Mouse (Mus musculus) cerebral cortex, adult 2 months (tissue): ENCODE data around the gene Tcap.

Experiments used
- WGBS: fragments of 180-500 bp; shearing (Covaris S2); methylation state at CpG from one replicate; pipeline ENCODE4 v1.1.7; 2018; 5-methylcytosine and 5-hydroxymethylcytosine counted together

Tcap gene

DNA sequence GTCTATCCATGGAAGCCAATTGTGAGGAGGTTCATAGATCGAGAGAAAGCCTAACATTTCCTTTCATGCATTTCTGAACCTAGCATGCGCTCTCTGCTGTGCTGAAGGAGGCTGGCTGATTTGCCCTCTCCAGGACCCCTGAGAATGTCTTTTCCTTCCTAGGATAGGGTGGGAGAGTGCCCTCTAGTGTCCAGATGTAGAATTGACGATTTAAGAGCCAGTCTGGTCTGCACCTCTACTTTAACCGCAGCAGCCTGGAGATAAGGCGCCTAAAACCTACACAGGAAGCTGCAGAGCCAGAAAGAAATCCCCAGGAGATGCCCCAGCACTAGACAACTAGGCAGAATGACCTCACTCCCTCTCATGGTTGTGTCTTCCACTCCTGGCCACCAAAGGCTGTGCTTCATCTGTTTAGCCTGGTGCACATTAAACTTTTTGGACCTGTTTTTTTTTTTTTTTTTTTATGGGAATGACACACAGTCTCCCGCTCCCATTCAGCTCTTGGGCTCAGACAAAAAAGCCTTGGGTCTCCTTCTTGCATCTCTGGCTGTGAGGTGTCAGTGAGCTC is 27.8 kb upstream of the Tcap start:
- 14% methylated on average over 6 of the region's 6 CpGs for WGBS

DNA sequence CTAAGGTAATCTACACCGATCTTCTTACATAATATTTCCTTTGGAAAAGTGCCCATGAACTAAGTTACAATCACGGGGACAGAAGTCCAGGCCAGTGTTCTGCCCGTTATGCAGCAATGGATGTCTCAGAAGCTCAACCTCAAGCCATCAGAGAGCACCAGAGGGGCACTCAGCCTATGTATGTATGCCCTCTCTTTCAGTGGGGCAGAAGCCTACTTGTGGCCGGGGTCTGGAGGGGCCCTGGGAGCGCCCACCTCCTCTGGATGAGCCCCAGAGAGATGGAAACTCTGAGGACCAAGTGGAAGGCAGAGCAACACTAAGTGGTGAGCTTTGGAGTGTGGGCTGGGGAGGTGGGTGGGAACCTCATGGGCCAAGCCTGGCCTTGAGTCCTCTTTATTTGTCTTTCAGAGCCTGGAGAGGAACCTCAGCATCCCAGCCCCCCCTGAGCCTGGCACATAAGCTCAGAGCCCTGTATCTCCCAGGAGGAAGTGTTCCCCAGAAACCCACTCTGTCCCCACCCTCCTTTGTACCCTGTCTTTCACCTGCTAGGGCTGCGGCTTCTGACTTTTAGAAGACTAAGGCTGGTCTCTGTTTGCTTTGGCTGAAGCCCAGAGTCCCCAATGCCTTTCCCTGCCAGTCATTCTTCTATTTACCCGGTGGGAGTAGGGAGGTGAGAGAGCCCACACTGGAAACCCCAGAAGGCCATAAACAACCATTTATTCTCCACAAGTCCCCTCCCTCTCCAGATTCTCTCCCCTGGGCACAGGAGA is 26.8 kb upstream of the Tcap start:
- 67% methylated on average over 7 of the region's 7 CpGs for WGBS

DNA sequence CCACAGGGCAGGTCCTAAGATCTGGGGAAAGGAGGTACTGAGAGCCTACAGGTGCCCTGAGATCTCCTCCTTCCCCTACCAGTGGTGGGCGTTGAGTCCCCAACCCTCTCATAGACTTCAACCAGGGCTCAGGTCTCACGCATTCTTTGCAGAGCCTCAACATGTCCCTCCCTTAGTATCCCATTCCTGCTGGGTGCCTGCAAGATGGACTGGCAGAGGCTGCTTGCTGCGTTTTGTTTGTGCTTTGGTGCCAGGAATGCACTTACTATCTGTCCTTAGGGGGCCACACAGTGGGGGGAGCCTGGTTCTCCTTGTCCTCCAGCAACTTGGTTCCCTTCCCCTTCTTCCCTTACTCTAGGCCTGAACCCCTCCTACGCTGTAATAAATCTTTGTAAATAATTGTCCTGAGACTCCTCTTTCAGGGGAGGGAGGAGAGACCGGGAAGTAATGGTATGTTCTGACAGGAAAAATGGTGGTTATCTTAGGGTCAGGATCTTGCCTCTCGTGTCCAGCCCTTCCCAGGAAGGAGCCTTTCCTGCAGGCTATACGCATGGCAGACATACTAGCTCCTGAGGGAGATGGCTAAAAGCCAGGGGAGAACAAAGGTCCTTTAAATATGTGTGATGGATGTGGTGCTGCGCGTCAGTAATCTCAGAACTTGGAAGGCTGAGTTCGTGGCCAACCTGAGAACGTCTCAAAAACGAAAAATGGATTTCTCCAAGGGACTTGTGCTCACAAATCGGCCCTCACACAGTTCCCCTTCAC is 26.0 kb upstream of the Tcap start:
- WGBS = 17% methylated on average over 13 of the region's 13 CpGs

DNA sequence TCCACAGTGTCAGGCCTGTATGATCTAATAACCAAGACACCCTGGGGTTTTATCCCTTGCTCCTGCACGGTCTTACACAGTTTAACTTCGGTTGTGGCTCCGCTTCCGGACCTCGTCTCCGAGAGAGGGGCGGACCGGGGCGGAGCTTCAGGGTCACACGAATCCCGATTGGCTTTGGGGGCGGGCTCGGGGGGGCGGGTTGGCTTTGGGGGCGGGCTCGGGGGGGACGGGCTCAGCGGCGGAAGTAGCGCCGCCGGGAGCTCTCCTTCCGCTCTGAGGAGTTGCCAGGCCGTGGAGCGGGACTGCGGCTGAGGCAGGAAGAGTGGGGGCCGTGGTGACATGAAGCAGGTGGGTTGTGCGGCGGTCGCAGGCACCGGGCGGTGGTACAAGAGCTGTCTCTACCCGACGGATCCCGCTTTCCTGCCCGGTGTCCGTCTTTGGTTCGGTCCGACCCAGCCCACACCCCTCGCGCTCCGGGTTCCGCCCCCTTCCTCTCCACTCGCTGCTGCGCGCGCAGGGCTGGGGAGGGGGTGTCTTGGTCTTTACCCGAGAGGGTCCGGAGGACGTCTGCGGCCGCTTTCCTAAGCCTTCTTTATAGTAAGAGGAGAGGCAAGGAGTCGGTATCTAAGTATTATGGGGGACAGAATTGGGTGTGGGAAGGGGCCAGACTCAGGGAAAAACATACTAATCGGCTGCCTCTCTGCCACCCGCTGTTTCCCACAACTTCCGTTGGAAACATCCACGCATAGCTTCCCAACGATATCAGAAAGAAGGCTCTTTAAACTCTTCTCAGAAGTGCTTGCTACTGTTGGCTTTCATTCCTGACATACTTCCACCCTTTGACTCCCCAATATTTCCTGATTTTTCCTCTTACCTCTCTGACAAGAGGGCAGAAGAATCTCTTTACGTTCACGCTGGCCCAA is 25.2 kb upstream of the Tcap start, which contains the start of gene Stard3:
Gene Stard3, plus strand, starts transcription at position 208 of the 923 bp plus-strand sequence.
- under 1% methylated on average over 59 of the region's 60 CpGs for WGBS

DNA sequence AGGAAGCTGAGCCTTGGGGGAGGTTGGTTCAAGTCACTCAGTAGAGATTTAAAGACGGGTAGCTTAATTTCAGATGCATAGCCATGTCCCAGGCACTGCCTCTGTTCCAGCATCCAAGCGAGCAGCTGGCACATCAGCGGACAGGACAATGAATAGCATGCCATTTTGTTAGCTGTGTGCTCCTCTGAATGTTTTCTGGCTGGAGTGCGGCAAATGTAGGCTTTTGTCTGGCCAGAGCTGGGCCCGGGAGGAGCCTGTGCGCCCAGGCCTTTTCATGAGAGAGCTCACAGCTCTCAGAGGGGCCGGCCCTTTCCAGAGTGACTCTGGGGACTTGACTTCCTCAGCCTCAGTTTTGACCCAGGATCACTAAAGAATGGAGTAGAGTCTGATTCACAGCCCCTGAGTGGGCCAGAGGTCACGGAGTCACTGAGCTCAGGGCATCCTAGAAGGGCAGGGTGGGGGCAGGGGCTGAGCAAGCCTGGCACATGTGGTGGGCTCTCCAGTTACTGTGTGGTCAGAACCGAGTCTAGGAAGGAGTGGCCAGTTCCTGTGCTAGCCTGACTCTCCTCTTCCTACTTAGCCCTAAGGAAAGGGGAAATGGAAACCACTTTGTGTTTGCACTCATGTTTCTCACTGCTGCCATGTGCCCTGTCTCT is 22.6 kb upstream of the Tcap start:
- WGBS = 43% methylated on average over 9 of the region's 9 CpGs

DNA sequence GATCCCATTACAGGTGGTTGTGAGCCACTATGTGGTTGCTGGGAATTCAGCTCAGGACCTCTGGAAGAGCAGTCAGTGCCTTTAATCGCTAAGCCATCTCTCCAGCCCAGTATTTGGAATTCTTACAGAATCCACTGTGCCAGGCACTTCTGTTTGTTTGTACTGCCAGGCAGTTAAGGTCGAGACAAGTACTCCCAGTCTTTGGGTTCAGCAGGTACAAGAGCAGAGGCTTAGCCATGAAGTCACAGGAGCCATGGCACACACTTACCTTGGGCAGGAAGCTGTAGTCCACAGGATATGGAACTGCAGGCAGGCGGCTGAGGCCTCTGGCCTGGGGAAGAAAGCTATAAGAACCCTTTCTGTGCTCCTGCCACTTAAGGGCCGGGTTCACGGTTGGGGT is 19.8 kb upstream of the Tcap start:
- WGBS = 83% methylated on average over 5 of the region's 5 CpGs

DNA sequence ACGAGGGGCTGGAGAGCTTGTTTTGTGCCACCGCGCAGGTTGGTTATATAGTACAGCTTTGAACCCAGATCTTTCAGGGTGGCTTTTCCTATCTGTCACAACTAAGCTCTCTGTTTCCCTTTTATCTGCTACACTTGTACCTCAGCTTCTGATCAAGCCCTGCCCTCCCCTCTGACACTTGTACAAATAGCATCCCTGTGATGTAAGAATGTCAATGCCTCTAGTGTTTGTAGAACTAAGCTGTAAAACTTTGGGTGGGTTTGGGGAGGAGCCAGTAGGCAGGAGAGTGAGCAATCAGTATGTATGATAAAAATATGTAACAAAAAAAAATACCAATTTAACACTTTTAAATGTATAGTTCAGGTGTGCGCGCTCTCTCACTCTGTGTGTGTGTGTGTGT is 19.2 kb upstream of the Tcap start:
- WGBS = 97% methylated on average over 5 of the region's 5 CpGs

DNA sequence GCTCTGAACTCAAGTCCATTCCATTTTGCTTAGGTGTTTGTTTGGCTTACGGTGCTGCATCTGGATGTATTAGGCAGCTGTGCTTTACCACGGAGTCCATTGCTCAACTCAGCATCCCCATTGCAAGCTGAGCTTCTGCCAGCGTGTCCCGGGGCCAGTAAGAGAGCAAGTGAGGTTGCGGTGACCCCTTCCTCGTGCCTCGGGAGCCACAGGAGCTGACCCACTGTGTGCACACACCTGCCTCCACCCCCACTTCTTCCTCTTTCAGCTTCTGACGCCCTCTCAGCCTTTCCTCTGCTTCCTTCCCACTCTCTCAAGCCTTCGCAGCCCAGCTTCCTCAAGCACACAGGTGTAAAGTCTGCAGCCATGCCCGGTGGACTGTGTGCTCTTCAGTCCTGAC is 17.3 kb upstream of the Tcap start:
- WGBS = 60% methylated on average over 10 of the region's 10 CpGs

DNA sequence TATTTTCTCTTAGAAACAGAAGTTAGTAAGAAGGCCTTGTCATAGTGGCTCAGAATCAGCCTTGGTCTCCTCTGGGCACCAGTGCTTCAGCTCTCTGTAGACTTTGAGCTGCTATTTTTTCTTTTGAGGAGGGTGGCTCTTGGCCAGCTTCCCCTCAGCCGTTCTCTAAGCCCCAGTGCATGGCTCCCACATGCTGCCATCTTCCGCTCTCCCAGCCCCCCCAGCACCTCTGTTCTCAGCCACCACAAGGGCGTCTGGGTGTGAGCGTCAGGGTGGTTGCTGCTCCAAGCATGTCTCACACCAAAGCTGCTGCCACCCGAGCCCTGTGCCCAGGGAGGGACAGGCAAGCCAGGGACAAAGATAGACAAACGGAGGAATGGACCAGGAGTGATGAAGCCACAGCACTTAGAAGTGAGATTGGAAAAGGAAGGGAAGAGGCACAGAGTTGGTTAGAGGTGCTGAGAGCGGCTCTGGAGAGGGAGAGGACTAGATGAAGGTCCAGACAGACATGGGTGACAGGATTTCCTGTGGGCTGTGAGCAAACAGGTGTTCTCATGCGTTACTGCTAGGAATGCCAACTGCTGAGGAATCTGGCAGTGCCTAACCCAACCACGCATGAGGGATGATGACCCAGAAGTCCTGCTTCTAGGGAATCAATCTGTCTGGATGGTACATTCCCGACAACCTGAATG is 16.3 kb upstream of the Tcap start:
- WGBS = 41% methylated on average over 10 of the region's 10 CpGs

DNA sequence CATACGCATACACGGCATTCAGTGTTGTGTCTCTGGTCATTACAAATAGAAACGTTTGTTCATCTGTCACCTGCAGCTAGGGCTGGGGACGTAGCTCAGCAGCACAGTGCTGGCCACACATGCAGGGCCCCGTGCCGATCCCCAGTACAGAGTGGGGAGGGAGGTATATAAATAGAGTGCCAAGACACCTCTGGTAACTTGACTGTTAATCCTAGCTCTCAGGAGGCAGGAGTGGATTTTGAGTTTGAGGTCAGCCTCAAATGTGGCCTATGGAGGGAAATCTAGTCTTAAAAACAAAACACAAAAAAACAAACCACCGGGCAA is 15.8 kb upstream of the Tcap start:
- 65% methylated on average over 7 of the region's 7 CpGs for WGBS

DNA sequence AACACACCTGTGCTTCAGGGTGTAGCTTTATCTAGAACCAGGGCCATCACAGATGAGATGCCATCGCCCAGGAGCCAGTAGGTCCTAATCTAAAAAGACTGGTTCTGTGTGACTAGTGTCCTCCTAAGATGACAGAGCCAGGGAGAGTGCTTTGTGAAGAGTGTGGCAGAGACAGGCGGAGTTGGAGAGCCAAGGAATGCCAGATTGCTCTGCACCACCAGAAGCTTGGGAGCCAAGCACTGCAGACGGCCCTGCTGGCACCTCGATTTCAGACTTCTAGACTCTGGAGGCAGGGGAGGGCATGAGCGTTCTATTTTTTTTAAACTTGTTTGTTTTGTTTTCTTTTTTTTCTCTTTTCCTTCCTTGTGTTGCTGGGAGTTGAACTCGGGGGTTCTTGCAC is 14.3 kb upstream of the Tcap start:
- WGBS = 35% methylated on average over 6 of the region's 6 CpGs

DNA sequence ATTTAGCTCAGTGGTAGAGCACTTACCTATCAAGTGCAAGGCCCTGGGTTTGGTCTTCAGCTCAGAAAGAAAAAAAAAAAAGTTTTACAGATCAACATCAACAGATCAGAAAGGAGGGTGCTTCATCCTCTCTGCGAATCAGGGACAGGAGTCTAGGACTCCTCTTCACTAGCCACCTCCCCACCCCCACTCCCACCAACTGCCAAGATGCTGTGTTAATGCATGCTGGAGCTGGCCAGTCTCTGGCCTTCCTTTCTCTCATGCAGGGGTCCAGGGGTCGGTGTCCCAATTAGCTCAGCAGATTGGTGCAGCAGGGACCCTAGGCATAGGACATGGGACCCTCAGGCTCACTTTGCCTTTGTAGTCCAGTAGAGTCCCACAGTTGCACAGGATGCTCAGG is 13.0 kb upstream of the Tcap start:
- WGBS = 64% methylated on average over 2 of the region's 2 CpGs

DNA sequence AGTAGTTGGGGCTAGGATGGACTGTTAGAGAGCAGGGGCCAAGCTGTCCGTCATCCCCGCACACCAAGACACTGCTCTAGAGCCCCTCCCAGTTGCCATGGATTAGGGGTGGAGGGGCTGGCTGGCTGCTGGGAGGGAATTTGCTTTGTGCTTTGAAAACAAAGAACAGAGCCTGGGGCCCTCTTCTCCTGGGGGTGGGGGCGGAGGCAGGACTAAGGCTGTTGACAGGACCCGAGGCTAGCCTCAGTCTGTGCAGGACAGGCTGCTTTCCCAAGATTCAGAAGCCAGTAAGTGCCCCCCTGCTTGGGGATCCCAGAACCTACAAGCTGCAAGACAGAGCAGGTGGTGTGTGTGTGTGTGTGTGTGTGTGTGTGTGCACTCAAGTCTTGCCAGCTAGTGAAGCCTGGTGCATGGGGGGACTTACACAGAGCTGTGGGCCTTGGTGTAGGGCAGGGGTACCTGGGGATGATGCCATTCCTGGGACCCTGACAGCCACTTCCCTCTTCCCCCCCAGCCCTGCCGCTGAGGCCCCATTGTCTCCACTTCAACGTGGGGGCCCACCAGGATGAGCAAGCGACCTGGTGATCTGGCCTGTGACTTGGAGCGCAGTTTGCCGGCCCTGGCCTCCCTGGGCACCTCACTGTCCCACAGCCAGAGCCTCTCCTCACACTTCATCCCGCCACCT is 11.9 kb upstream of the Tcap start:
- WGBS = 53% methylated on average over 10 of the region's 10 CpGs

DNA sequence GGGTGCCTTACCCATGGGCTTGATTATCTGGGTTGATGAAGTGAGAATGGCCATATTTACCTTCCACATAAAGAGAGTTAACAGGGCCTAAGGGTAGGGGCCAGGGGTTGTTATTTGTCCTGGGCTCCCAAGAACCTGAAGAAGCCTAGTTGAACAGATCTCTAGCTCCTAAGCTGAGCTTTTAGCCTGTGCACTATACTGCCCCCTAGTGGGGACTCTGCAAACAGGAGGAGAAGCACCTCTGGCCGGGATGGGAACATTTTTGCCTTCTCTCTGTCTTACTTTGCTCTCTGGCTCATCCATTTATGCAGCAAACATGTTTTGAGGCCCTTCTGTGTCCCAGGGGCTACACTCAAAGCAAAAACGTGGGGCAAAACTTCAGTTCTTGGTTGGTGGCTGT is 11.2 kb upstream of the Tcap start:
- WGBS = 19% methylated on average over 2 of the region's 2 CpGs

DNA sequence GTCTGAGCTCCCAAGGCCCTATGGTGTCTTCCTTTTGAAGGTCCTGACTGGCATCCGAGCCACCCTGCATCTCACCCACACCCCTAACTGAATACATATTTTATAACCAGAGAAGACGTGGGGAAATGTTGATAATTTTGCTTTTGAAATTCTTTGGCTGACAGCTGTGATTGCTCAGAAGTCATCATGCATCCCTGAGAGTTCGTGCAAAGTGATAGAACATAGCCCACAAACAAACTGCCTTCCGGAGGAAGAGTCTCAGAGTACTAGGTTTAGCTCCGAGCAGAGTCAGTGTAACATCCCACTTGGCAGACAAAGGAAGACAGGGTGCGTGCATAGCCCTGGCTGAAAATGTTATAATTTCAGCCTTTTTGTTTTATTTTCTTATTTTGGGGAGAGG is 10.4 kb upstream of the Tcap start:
- WGBS = 64% methylated on average over 6 of the region's 6 CpGs

DNA sequence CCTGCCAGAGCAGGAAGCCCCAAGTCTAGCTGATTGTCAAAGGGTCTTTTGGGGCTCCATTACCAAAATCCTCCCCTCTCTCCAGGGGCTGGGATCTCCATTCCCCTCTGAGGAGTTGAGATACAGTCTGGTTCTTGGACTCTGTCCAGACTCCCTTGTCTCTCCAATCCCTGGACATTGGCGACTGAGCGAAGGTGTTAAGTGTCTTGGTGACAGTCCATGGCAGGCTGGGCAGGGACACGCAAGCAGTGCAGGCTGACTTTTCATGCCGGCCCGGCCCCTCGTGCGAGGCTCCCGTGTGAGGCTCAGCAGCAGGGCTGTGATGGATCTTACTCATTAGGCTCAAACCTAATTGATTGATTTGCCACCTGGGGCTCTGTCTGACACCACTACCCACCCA is 9.3 kb upstream of the Tcap start:
- 88% methylated on average over 8 of the region's 8 CpGs for WGBS

DNA sequence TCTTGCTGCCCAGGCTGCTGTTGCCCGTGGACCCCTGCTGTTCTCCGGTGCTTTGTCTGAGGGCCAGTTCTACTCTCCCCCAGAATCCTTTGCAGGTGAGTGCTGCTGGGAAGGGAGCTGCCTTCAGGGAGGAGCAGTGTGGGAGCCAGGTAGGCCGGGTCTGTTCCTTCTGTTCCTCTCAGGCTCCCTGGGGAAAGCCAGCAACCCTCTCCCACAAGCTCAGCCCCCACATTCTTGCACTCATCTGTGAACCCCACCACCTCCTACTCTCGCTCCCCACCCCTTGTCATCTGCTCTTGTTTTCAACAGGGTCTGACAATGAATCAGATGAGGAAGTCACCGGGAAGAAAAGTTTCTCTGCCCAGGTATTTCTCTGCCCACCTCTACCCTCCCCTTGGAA is 6.9 kb upstream of the Tcap start:
- 49% methylated on average over 5 of the region's 5 CpGs for WGBS

DNA sequence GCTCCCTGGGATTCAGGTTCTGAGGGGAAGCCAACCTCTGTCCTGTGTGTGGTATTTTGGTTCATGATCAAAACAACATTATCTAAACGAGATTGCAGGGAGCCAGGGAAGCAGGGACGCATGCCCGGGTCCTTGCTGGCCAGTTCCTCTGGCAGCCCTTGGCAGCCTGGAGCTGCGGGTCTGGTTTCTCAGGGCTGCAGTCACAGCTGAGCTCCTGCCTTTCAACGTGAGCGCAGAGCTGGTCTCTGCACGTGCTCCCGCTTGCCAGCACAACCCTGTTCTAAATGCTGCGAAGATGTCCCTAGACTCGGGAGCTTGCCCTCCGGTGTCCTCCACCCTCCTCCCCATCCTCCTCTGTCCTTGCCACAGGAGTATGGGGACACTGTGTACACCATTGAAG is 5.8 kb upstream of the Tcap start:
- 82% methylated on average over 11 of the region's 11 CpGs for WGBS

DNA sequence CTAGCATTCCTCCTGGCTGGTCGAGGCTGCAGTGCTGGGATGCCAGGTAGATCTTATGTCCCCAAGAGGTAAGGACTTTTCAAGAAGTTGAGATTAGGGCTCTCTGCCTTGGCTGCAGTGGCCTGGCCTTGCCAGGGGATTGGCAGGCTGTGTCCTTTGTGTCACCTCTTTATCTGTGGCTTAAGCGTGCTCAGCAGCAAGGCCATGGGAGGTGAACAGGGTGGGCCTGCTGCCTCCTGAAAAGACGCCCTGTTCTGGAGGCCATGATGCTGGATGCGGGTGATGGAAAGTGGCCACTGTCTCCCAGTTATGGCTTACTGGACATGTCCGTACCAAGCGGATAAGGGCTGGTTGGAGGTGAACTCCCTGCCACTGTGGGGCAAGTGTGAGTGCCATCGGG is 4.2 kb upstream of the Tcap start:
- WGBS = 85% methylated on average over 7 of the region's 7 CpGs

DNA sequence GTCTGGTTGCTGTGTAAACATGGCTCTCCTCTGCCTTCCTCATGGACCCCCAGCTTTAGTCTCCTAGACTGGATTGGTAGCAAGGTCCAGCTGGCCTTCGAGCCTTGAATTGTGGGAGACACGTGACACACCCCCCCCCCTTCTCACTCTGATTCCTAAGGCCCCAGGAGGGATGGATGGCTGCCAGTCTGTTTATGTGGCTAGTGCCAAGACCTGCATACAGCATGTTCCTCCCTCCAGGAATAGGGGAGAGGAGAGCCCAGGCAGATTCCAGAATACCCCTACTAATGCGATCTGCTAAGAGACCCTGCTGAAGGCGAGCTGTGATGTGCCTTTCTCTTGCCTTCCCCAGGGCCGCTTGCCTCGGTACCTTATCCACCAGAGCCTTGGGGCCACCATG is 3.5 kb upstream of the Tcap start:
- WGBS = 67% methylated on average over 6 of the region's 6 CpGs
